Mouse (Mus musculus) cortical plate, adult 2 months (tissue): ENCODE measurements around the gene Rdh13. TPM values are rescaled to one million over a fixed set of nuclear protein-coding genes. Genes with fewer than 3 reads are reported as not detected.

Experiments used
- H3K27ac ChIP-seq: fragments of 200-500 bp; 2 replicates; pipeline ENCODE4 v1.5.1; 2012; ENCODE audit warnings: low read length, control low read depth, inconsistent platforms; ENCODE audit not compliant: insufficient read depth
- H3K4me1 ChIP-seq: fragments of 200-500 bp; 2 replicates; pipeline ENCODE4 v1.6.1; 2011; ENCODE audit warnings: low read length; ENCODE audit not compliant: control insufficient read depth, insufficient read depth
- H3K4me3 ChIP-seq: fragments of 200-500 bp; 2 replicates; pipeline ENCODE4 v1.5.1; 2011; ENCODE audit warnings: mild to moderate bottlenecking, low read length, control low read depth; ENCODE audit not compliant: insufficient read depth
- CTCF ChIP-seq: fragments of 200-500 bp; IDR thresholded peaks from 2 replicates; pipeline ENCODE4 v1.5.1; 2011; ENCODE audit warnings: mild to moderate bottlenecking, control low read depth, low read length; ENCODE audit not compliant: insufficient read depth; ENCODE audit errors: extremely low read depth
- POLR2A ChIP-seq: fragments of 200-500 bp; IDR thresholded peaks from 2 replicates; pipeline ENCODE4 v1.6.1; 2011; ENCODE audit warnings: mild to moderate bottlenecking, low read length, control low read depth; ENCODE audit not compliant: insufficient read depth; ENCODE audit errors: extremely low read depth
- polyA plus RNA-seq: library from polyadenylated mRNA; depleted of rRNA; stranded (reverse); fragments of >200 nt; gene quantifications from 2 replicates; pipeline ENCODE4 v1.2.3, GENCODE M21; 2012

Gene Rdh13
- polyA plus RNA-seq, 1 experiment, result 22.8 TPM

GRCm38 (mm10) chr7:4473940-4474339, 28.5 kb upstream of the Rdh13 start:
- no peak for TF ChIP-seq POLR2A
- TF ChIP-seq CTCF, result no peak

GRCm38 (mm10) chr7:4471179-4471555, 25.7 kb upstream of the Rdh13 start:
- Histone ChIP-seq H3K4me3 (peak overlapping the region; percentile 54), H3K27ac (no peak overlapping the region), H3K4me1 (no peaks in the 10 kb centered on the region)
- TF ChIP-seq POLR2A, result no peak
- peak; percentile 72 for TF ChIP-seq CTCF

More at GRCm38 (mm10) chr7:4473940-4474339, 28.5 kb upstream of the Rdh13 start:
- H3K4me1 ChIP-seq, result 0 out of 2 replicates have a peak, but pooled peaks cover 2% of the 10 kb centered on the region
- no peak overlapping the region for H3K4me3 ChIP-seq
- no peak overlapping the region for H3K27ac ChIP-seq

- H3K27ac ChIP-seq, result no peak overlapping the region
- H3K4me1 ChIP-seq, result no peaks in the 10 kb centered on the region
- TF ChIP-seq POLR2A, result no peak
- TF ChIP-seq CTCF, result no peak
- peak overlapping the region; percentile 54 for H3K4me3 ChIP-seq
Measured at GRCm38 (mm10) chr7:4470275-4471178, 25.1 kb upstream of the Rdh13 start.

- H3K4me1 ChIP-seq, result no peaks in the 10 kb centered on the region
- TF ChIP-seq POLR2A (no peak), CTCF (no peak)
- H3K27ac ChIP-seq, result no peak overlapping the region
Measured at GRCm38 (mm10) chr7:4467801-4468200, 22.4 kb upstream of the Rdh13 start.

GRCm38 (mm10) chr7:4464194-4464824, 18.9 kb upstream of the Rdh13 start:
- H3K27ac ChIP-seq, result no peak overlapping the region
- no peak for TF ChIP-seq POLR2A
- no peak for TF ChIP-seq CTCF
- H3K4me1 ChIP-seq, result no peaks in the 10 kb centered on the region
- H3K4me3 ChIP-seq, result no peak overlapping the region

More at GRCm38 (mm10) chr7:4467801-4468200, 22.4 kb upstream of the Rdh13 start:
- H3K4me3 ChIP-seq, result no peak overlapping the region

- no peaks in the 10 kb centered on the region for H3K4me1 ChIP-seq
- TF ChIP-seq POLR2A, result no peak
- no peak for TF ChIP-seq CTCF
- peak within 1 kb of the TSS; percentile 91; the same call in 1 of the 2 replicates for H3K27ac ChIP-seq
- H3K4me3 ChIP-seq, result peak within 1 kb of the TSS; percentile 20
Measured at GRCm38 (mm10) chr7:4460576-4461434, 15.4 kb upstream of the Rdh13 start, which contains the start of gene Eps8l1. TSS of gene Eps8l1 (plus strand) at chr7:4460674.

GRCm38 (mm10) chr7:4452644-4453043, 7.2 kb upstream of the Rdh13 start:
- Histone ChIP-seq H3K27ac (no peak overlapping the region), H3K4me1 (no peaks in the 10 kb centered on the region), H3K4me3 (no peak overlapping the region)
- TF ChIP-seq POLR2A (no peak), CTCF (no peak)

DNA sequence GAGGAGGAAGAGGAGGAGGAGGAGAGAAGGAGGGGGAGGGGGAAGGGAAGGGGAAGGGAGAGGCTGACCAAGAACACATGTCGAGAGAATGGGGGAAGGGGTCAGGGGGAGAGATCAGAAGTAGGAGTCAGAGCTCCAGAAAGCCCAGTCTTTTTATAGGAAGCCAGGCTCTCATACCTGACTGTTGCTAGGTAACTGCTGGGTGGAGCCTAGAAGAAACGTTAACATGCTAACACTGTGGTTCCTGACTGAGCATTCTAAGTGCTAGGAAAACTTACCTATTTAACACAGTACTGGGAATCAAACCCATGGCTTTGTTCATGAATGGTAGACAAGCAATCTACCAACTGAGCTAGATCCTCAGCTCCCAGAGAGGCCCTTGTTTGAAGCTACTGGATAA, 3.8 kb upstream of the Rdh13 start:
- Histone ChIP-seq H3K4me3 (no peak overlapping the region), H3K4me1 (peaks cover 2% of the 10 kb centered on the region), H3K27ac (no peak overlapping the region)
- TF ChIP-seq CTCF (no peak), POLR2A (no peak)

DNA sequence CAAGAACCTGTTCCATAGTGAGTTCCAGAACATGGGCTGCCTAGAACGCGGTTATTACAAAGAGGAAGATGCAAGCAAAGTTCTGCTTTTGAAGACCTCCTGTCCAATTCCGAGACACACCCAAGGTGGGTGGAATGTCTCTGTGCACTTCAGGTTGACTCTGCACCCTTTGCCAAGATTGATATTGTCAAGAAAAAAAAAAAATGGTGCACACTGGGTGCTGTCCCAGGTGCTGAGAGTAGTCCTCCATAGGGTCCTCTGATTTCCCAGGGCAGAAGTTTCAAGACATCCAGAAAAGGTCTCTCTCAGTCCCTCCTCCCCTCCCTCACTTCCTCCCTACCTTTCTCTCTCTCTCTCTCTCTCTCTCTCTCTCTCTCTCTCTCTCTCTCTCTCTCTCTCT, 3.0 kb upstream of the Rdh13 start:
- TF ChIP-seq POLR2A, result no peak
- TF ChIP-seq CTCF, result no peak
- H3K4me3 ChIP-seq, result no peak overlapping the region
- peaks cover 2% of the 10 kb centered on the region for H3K4me1 ChIP-seq
- H3K27ac ChIP-seq, result no peak overlapping the region
